Mouse (Mus musculus): ENCODE results near the gene BC055324. TPM values are rescaled to one million over a fixed set of nuclear protein-coding genes. Genes with fewer than 3 reads are reported as not detected.

Gene BC055324
- 10 to 100 TPM in 1 of 2 experiments, 1 to 10 TPM in 1; 9.5 to 12.1 TPM for total RNA-seq (2023)

DNA sequence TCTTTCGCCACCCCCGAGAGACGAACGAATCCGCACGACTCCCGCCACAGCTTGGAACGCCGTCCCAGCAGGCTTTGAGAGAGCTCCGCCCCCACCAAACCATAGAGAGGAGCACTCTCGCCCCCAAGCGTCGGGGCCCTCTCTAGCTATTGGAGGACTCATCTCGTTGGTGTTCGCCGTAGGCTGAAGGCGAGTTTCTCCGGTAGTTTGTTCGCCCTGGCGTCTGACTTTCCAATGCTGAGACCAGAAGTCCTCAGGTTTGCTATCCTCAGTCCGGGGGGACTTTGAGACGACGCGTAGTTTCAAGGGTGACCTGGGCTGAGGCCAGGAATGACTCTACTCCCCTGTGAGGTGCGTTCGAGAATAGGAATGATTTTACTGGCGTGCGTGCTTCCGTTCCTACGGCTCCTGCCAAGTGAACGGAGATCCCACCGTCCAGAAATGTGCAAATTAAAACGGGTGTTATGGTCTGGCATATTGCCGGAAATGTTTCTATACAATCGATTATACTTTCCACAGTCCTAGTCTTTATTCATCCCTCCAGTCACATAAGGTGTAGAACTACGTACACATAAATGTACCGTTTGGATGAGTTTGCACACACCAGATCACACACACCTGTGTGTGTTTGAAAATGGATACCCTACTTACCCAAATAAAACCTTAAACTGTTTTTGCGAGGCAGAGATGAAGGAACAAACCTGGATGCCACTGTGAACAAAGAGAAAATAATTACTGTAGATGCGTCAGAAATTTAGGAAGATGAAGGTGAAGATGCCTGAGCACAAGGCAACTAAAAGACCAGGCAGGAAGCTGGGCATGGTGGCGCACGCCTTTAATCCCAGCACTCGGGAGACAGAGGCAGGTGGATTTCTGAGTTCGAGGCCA lies at the start of gene BC055324, which contains the start of gene Mettl18:
BC055324 (minus strand) TSS at position 76 of the 888 bp plus-strand sequence.
Mettl18 (plus strand) TSS at position 169 of the 888 bp plus-strand sequence.

DNA sequence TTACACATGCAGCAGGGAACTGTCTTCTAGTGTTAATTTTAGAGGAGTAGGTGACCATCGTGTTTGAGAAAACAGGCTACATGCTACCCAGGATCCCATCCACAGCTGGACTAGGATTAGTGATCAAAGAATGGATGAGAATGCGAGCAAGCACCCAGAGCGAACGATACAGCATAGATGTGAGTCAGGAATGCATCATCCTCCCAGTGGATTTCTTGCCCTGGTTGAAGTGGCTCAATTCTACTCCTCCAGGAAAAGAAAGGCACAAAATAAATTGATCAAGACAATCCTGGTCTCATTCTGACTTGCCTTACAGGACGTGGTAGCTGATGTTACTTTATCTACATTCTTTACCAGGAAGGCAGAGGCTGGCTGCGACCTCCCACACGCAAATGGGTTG lies 65.8 kb downstream of the BC055324 start, which contains the start of gene Scyl3:
Scyl3 (plus strand) TSS at position 255 of the 400 bp plus-strand sequence.

Other genes starting within 250 kb of the BC055324 start
- gene Kifap3, start 215.2 kb downstream of the BC055324 start, total RNA-seq (2023), result 1 to 10 TPM; 2.5 to 2.7 TPM
- gene Scyl3, start 65.7 kb downstream of the BC055324 start, total RNA-seq (2023), result 10 to 100 TPM; 20.0 to 21.5 TPM
- gene Mettl18, start 93 bp upstream of the BC055324 start, total RNA-seq (2023), result 1 to 10 TPM; 1.9 TPM
- under 1 TPM; 0.11 to 0.22 TPM for gene Sele, start 53.4 kb upstream of the BC055324 start, total RNA-seq (2023)
- gene Sell, start 67.2 kb upstream of the BC055324 start, total RNA-seq (2023), result 100 to 1,000 TPM; 498 to 511 TPM
- gene Selp, start 120.5 kb upstream of the BC055324 start, total RNA-seq (2023), result 10 to 100 TPM in 1 of 2 experiments, 1 to 10 TPM in 1; 8.2 to 10.7 TPM
- gene F5, start 157.0 kb upstream of the BC055324 start, total RNA-seq (2023), result 10 to 100 TPM; 61.9 to 68.1 TPM